Comparison of ENCODE assay signal across 17 mouse cellular contexts in genomic region chr14:31761727-31762126, GRCm38 (mm10).
A peak's percentile ranks its signal among the peaks of the same experiment; 100 is the strongest.
DNase-seq lines count a peak whose midpoint lies in the region; ATAC-seq and TF ChIP-seq lines count a peak whose summit lies in the region.
"Had no signal": no experiment of that assay in that cellular context is flagged by ENCODE, and none has a peak within 500 bp of the region (broad histone marks: within the 10 kb centered on the region; RNA-seq: fewer than 3 reads in every experiment).

No protein-coding gene starts in this region.

- DNase-seq in CD4-positive helper T cell, adult 2 months (ENCODE audit: low read depth, low spot score), result peak; percentile 64
- DNase-seq in G1E (ENCODE audit: low spot score), result peak; percentile 27
- DNase-seq in natural killer cell, adult 2 months (ENCODE audit: low spot score in 2 of 2), result peak; percentile 6 to 13
- no peak for DNase-seq in layer of hippocampus, postnatal 10 days (ENCODE audit: low spot score in 2 of 2)
- DNase-seq in midbrain, embryonic 11.5 days (ENCODE audit: low spot score, missing footprints), result no peak
- DNase-seq: adrenal gland, postnatal 25 days; cerebellum, adult 8-10 months; gastrocnemius, postnatal 10 days; kidney, adult 11 months; left cerebral cortex, postnatal 4 days had no signal

- no peaks in the 10 kb centered on the region for H3K27me3 ChIP-seq in G1E (ENCODE audit: insufficient read depth, low read length)
- H3K27me3 ChIP-seq in midbrain, embryonic 11.5 days (ENCODE audit: control insufficient read depth, insufficient read depth, low read length), result no peaks in the 10 kb centered on the region
- H3K27me3 ChIP-seq in forebrain, embryonic 13.5 days, result no peaks in the 10 kb centered on the region
- H3K27me3 ChIP-seq: embryonic facial prominence, embryonic 13.5 days; hindbrain, embryonic 15.5 days; neural tube, embryonic 13.5 days had no signal

- H3K36me3 ChIP-seq in G1E (replicated peaks), result peaks cover 27% of the 10 kb centered on the region
- no peaks in the 10 kb centered on the region for H3K36me3 ChIP-seq in midbrain, embryonic 11.5 days (ENCODE audit: control insufficient read depth, insufficient read depth, low read length)
- H3K36me3 ChIP-seq in forebrain, embryonic 13.5 days (ENCODE audit: poor library complexity, severe bottlenecking), result peaks cover 24% of the 10 kb centered on the region; the same call in 1 of the 2 replicates

- WGBS in midbrain, embryonic 11.5 days, result 96% methylated on average over 7 of the region's 7 CpGs
- 93% methylated on average over 7 of the region's 7 CpGs for WGBS in forebrain, embryonic 13.5 days

- H3K4me1 ChIP-seq in G1E (ENCODE audit: insufficient read depth, low read depth, low read length), result peaks cover 27% of the 10 kb centered on the region
- no peaks in the 10 kb centered on the region for H3K4me1 ChIP-seq in midbrain, embryonic 11.5 days (ENCODE audit: control insufficient read depth, insufficient read depth, low read length)
- no peaks in the 10 kb centered on the region for H3K4me1 ChIP-seq in forebrain, embryonic 13.5 days
- H3K4me1 ChIP-seq: embryonic facial prominence, embryonic 13.5 days; hindbrain, embryonic 15.5 days; neural tube, embryonic 13.5 days had no signal

- no peak for TF ChIP-seq CTCF in G1E (IDR thresholded peaks at IDR 0.05; ENCODE audit: low read depth, low read length)

- ATAC-seq in G1E (ENCODE audit: extremely low read depth, insufficient number of reproducible peaks, low FRiP score, poor library complexity, severe bottlenecking), result peak; percentile 65
- ATAC-seq in hematopoietic stem cell, adult 5-6 weeks (replicated peaks in 1 of 2; ENCODE audit: insufficient read depth in 1 of 2, low FRiP score in 2 of 2, low TSS enrichment in 1 of 2, low read depth in 1 of 2, poor library complexity in 2 of 2, severe bottlenecking in 2 of 2), result peak; percentile 90 to 94
- ATAC-seq in midbrain, embryonic 11.5 days (ENCODE audit: low FRiP score), result no peak
- no peak for ATAC-seq in forebrain, embryonic 13.5 days

- H3K4me2 ChIP-seq in midbrain, embryonic 11.5 days, result no peak overlapping the region
- H3K4me2 ChIP-seq in forebrain, embryonic 13.5 days, result no peak overlapping the region
- H3K4me2 ChIP-seq: embryonic facial prominence, embryonic 13.5 days; hindbrain, embryonic 15.5 days; neural tube, embryonic 13.5 days had no signal

- H3K9ac ChIP-seq in midbrain, embryonic 11.5 days (ENCODE audit: low read length), result no peak overlapping the region
- no peak overlapping the region for H3K9ac ChIP-seq in forebrain, embryonic 13.5 days
- H3K9ac ChIP-seq: embryonic facial prominence, embryonic 13.5 days; hindbrain, embryonic 15.5 days; neural tube, embryonic 13.5 days had no signal

- H3K4me3 ChIP-seq in G1E (ENCODE audit: low read depth, low read length), result no peak overlapping the region
- no peak overlapping the region for H3K4me3 ChIP-seq in midbrain, embryonic 11.5 days (ENCODE audit: low read depth, low read length)
- no peak overlapping the region for H3K4me3 ChIP-seq in forebrain, embryonic 13.5 days
- H3K4me3 ChIP-seq: embryonic facial prominence, embryonic 13.5 days; hindbrain, embryonic 15.5 days; layer of hippocampus, adult 2 months; neural tube, embryonic 13.5 days had no signal

- no peak overlapping the region for H3K27ac ChIP-seq in midbrain, embryonic 11.5 days (ENCODE audit: low read depth, low read length)
- H3K27ac ChIP-seq in forebrain, embryonic 13.5 days, result no peak overlapping the region
- H3K27ac ChIP-seq: embryonic facial prominence, embryonic 13.5 days; hindbrain, embryonic 15.5 days; kidney, postnatal 0 days; layer of hippocampus, adult 2 months; neural tube, embryonic 13.5 days had no signal

- H3K9me3 ChIP-seq in G1E (replicated peaks), result no peaks in the 10 kb centered on the region
- no peaks in the 10 kb centered on the region for H3K9me3 ChIP-seq in midbrain, embryonic 11.5 days (ENCODE audit: control insufficient read depth, low read length)
- no peaks in the 10 kb centered on the region for H3K9me3 ChIP-seq in forebrain, embryonic 13.5 days (replicated peaks)
- H3K9me3 ChIP-seq: embryonic facial prominence, embryonic 13.5 days; hindbrain, embryonic 15.5 days; neural tube, embryonic 13.5 days had no signal

Comparison
In these comparisons a context has a peak if more than half of its experiments do, and no peak if none do; other contexts are left out.
1. DNase-seq: peak in CD4-positive helper T cell, adult 2 months (single experiment), G1E (single experiment) and natural killer cell, adult 2 months (2 of 2); none in layer of hippocampus, postnatal 10 days (0 of 2) and midbrain, embryonic 11.5 days (single experiment).
2. ATAC-seq: peak in G1E (single experiment) and hematopoietic stem cell, adult 5-6 weeks (2 of 2); none in midbrain, embryonic 11.5 days (single experiment) and forebrain, embryonic 13.5 days (single experiment).